Mouse (Mus musculus): ENCODE results near the gene Sptssb. TPM values are rescaled to one million over a fixed set of nuclear protein-coding genes. Genes with fewer than 3 reads are reported as not detected.

The Sptssb gene
- total RNA-seq, 2 experiments from 2014 or later = not detected

Other genes with a start within 250 kb of the Sptssb start
- 22.2 and 43.2 TPM in 2 replicates for gene Nmd3, start 138.0 kb downstream of the Sptssb start, total RNA-seq (2015; ENCODE audit: low replicate concordance)
- 6.7 and 22.3 TPM in 2 replicates for gene Nmd3, start 138.0 kb downstream of the Sptssb start, total RNA-seq (2017; ENCODE audit: low replicate concordance)
- not detected in 2 replicates for gene Otol1, start 147.7 kb upstream of the Sptssb start, total RNA-seq (2015; ENCODE audit: low replicate concordance)
- not detected in 2 replicates for gene Otol1, start 147.7 kb upstream of the Sptssb start, total RNA-seq (2017; ENCODE audit: low replicate concordance)